Mouse (Mus musculus) stomach, postnatal 0 days (tissue): ENCODE measurements around the gene Elavl2.

Experiments
- CTCF ChIP-seq: IDR thresholded peaks from 2 replicates; pipeline ENCODE4 v1.5.1; 2016; ENCODE audit warnings: antibody characterized with exemption, low read depth, mild to moderate bottlenecking, moderate library complexity
- EP300 ChIP-seq: optimal IDR thresholded peaks from 2 replicates; pipeline ENCODE3; 2016; ENCODE audit warnings: antibody characterized with exemption

- no peak for TF ChIP-seq CTCF
- TF ChIP-seq EP300: no peak
Observed at GRCm38 (mm10) chr4:91447887-91448286, 47.3 kb upstream of the Elavl2 start.
